Mouse (Mus musculus): ENCODE data around the gene BC025920.

Gene BC025920

GRCm38 (mm10) chr10:81574081-81575056, 31.7 kb upstream of the BC025920 start, which contains the start of gene Tle2:
TSS of gene Tle2 (plus strand) at chr10:81574561.
- DNase-seq (ENCODE audit: low spot score in 2 of 2) = no peak

GRCm38 (mm10) chr10:81575208-81575631, 30.9 kb upstream of the BC025920 start:
- DNase-seq (ENCODE audit: low spot score in 2 of 2) = no peak

GRCm38 (mm10) chr10:81575695-81576094, 30.4 kb upstream of the BC025920 start:
- no peak for DNase-seq (ENCODE audit: low spot score in 2 of 2)

- DNase-seq (ENCODE audit: low spot score in 2 of 2) = no peak
These were observed 26.1 kb upstream of the BC025920 start for GRCm38 (mm10) chr10:81579967-81580366.

GRCm38 (mm10) chr10:81580441-81581070, 25.5 kb upstream of the BC025920 start:
- DNase-seq (ENCODE audit: low spot score in 2 of 2) = no peak

DNA sequence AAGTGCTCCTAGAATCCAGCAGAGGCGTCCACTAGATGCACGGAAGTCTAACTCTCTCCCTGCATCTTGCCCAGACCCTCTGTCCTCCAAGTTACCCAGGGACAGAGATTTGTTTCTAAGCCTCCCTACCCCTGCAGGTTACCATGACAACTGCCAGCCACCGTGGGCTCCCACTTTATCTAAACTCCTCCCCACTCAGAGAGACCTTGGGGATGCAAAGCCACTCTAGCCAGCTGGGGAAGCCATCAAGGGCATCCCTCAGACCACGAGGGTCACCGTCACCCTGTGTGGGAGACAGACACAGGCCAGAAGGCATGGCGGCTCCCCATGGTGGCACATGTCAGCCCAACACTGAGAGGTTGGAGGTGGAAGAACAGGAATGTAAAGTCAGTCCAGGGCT, 22.7 kb upstream of the BC025920 start:
- DNase-seq (ENCODE audit: low spot score in 2 of 2) = no peak

DNA sequence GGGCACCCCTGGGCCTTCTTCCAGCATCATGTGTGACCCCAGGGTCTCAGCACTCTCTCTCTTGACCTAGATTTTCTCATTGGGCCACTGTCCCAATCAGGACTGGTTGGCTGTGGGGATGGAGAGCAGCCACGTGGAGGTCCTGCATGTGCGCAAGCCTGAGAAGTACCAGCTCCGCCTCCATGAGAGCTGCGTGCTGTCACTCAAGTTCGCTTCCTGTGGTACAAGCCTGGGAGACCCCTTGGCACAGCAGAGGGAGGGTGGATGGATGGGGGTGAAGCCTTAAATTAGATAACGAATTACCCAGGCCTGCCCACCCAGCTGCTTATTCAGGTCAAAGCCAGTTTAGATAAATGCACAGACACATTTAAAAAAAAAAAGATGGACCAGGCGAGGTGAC, 17.3 kb upstream of the BC025920 start:
- no peak for DNase-seq (ENCODE audit: low spot score in 2 of 2)

DNA sequence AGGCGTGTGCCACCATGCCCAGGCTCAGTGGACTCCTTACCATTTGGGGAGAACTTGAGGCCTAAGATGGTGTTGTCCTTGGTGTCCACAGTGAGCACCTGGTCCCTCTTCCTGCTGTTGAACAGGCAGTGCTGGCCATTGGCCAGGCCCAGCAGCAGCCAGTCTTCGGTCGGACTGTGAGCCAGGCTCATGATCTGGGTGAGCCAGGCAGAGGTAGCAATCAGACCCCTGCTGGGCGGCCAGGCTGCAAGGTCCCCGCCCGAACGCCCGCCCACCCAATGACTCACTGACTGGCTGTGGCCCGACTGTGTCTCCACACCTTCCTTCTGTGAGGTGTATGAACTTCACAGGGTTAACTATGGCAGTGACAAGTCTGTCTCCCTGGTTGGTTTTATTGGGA, 14.2 kb upstream of the BC025920 start:
- DNase-seq (ENCODE audit: low spot score in 2 of 2) = no peak

- DNase-seq (ENCODE audit: low spot score in 2 of 2) = no peak
These were observed 13.4 kb upstream of the BC025920 start for GRCm38 (mm10) chr10:81592631-81593030.

DNA sequence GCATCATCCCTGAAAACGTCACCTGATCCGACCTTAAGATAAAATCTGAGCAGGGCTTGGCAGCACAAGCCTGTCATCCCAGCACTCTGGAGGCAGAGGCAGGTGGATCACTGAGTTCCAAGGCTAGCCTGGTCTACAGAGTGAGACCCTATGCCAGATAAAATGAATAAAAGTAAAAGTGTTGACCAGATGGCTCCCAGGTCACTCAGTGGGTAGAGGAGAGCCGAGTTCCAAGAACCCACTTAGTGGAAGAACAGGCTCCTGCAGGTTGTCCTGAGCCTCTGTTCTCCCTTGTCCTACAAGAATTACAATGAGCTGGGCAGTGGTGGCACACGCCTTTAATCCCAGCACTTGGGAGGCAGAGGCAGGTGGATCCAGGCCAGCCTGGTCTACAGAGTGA, 12.8 kb upstream of the BC025920 start:
- DNase-seq (ENCODE audit: low spot score in 2 of 2) = no peak

DNA sequence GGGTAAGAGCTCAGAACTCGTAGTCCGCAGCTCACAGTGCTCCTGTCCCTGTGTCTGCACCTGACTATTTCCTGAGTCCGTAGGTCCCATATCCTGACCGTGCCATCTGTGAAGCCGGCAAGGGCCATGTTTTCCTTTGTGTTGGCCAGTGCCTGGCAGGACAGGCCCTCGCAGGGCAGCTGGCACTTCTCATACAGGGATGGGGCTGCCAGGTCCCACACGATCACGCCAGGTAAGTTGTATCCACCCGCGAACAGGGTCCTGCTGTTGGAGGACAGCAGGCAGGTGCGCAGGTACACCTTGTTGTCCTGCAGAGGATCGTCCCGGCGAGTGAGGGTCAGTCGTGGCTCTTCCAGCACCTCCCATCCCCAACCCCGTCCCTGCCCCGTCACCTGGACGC, 12.1 kb upstream of the BC025920 start:
- no peak for DNase-seq (ENCODE audit: low spot score in 2 of 2)

DNA sequence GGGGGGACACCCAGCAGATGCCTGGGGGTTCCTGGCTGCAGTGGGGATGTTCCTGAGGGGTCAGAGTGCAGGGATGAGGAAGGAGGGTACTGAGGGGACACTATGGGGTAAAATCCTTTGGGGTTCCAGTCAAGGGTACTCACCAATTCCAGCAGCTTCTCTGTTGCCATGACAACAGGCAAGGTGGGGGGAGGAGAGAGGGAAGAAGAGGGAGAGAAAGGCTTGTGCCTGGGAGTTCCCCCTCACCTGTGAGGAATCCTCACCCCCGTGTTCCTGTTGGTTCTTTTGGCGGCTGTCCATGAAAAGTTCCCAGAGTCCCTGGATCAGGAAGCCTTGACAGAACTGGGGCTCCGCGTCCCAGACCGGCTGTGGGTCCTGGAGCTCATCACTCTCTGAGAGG, 10.5 kb upstream of the BC025920 start:
- DNase-seq (ENCODE audit: low spot score in 2 of 2) = no peak

- no peak for DNase-seq (ENCODE audit: low spot score in 2 of 2)
These were observed 9.5 kb upstream of the BC025920 start for GRCm38 (mm10) chr10:81596611-81597010.

DNA sequence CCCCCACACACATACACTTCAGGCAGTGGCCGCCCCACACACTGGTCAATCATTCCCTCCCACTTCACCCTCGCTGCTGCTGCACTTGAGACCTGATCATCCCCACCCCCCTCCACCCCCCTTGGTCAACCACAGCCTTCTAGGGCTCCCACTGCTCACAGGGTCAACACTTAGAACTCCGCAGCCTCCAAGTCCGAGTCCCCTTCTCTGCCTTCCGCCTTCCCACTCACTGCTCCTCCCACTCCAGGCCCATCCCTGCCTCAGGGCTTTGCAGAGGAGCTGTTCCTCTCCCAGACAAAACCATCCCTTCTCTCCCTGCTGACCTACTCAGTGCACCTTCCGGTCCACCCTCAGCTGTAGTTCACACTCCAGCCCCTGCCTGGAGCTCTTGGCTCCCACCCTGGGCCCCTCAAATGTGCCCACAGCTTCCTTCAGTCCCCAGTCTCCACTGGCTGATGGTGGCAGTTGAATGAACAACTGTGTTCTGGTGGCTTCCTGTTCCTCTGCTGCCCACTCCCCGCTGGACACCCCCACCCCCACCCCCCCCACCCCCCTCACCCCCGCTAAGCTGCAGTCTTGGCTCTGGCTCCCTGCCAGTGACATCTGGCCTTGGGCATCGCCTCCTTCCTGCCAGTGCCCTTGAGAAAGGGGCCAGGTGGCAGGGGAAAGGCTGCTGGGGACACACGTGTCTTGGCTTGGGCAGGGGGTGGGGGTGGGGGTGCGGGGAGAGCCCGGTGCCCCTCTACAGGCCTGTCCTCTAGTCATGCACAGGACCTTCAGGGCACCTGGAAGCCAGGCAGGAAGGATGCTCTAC, 8.7 kb upstream of the BC025920 start:
- peak in 1 of 2 experiments; percentile 46 for DNase-seq (ENCODE audit: low spot score in 2 of 2)

- no peak for DNase-seq (ENCODE audit: low spot score in 2 of 2)
These were observed 7.7 kb upstream of the BC025920 start for GRCm38 (mm10) chr10:81598342-81598741.

GRCm38 (mm10) chr10:81598871-81599270, 7.2 kb upstream of the BC025920 start:
- no peak for DNase-seq (ENCODE audit: low spot score in 2 of 2)

GRCm38 (mm10) chr10:81599630-81600029, 6.4 kb upstream of the BC025920 start:
- no peak for DNase-seq (ENCODE audit: low spot score in 2 of 2)

DNA sequence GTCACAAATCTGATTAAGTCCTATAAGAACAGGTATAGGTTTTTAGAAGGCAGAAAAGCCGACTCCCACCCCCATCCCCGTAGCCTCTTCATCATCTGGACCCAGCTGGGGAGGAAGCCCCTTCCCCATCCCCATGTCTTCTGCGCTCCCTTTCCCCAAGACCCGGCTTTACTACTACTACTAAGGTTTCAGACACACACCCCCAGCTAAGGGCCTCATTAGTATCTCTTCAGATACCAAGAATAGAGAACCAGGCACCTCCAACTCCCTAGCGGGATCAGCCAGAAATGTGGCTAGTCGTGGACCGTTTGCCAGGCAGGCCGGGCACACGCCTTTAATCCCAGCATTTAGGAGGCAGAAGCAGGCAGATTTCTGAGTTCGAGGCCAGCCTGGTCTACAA, 6.0 kb upstream of the BC025920 start:
- DNase-seq (ENCODE audit: low spot score in 2 of 2) = no peak

DNA sequence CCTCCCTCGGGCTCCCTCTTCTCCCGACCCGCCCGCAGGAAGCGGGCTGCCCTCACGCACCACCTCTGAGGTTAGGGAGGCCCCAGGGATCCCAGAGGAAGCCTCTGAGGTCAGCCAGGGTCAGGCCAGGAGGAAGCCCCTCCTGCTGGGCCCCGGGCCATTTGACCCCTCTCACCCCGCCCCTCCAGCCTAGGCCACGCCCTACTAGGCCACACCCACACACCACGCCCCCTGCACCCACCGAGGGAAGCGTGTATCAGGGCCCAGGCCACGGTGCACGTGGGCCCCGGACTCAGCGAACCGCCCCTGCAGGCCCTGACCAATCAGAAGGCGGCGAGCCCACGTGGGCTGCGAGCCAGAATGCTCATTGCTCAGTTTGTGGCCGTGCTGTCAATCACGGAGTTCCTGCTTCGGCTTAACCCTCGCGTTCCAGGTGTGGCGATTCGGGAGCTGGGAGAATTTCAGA, 5.3 kb upstream of the BC025920 start, which contains the start of gene Tle6:
Gene Tle6, minus strand, starts transcription at position 336 of the 466 bp plus-strand sequence.
- DNase-seq (ENCODE audit: low spot score in 2 of 2) = peak; percentile 94 to 95

DNA sequence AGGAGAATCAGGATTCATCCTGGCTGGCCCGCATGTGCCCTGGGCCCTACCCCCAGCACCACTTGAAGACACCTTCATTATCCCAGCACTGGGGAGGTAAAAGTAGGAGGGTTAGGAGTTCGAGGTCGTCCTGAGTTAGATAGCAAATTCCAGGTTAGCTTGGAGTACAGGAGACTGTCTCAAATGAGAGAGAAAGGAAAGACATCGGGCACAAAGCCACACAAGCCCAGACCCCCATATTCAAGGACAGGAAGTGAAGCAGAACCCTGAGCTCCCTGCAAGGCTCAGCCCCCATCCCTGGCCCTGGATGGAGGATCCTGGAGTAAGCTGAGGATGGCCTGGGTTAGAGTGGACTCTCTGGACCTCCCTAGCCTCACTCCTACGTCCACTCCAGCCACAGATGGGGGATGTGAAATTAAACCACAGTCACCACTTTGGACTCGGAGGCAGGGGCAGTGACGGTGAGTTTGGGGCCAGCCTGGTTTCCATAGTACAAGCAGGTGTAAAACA, 4.6 kb upstream of the BC025920 start:
- DNase-seq (ENCODE audit: low spot score in 2 of 2) = no peak

GRCm38 (mm10) chr10:81602741-81603151, 3.3 kb upstream of the BC025920 start:
- DNase-seq (ENCODE audit: low spot score in 2 of 2) = peak in 1 of 2 experiments; percentile 30
